11 mouse cellular contexts compared by ENCODE assay signal in genomic region chr12:56674726-56675125, GRCm38 (mm10). TPM values are rescaled to one million over a fixed set of nuclear protein-coding genes. Genes with fewer than 3 reads are reported as not detected.
DNase-seq lines count a peak whose midpoint lies in the region; ATAC-seq and TF ChIP-seq lines count a peak whose summit lies in the region.
"Had no signal": no experiment of that assay in that cellular context is flagged by ENCODE, and none has a peak within 500 bp of the region (broad histone marks: within the 10 kb centered on the region; RNA-seq: fewer than 3 reads in every experiment).

No protein-coding gene starts in this region.

- peak; percentile 36 for DNase-seq in hindbrain, embryonic 11.5 days (ENCODE audit: low spot score)
- DNase-seq in lung, embryonic 14.5 days, result peak; percentile 64
- DNase-seq in lung, postnatal 4 days, result no peak
- no peak for DNase-seq in Patski (ENCODE audit: low read depth, low spot score)
- no peak for DNase-seq in urinary bladder, postnatal 10 days (ENCODE audit: low spot score)
- no peak for DNase-seq in ovary, postnatal 14 days (ENCODE audit: low spot score)

- H3K9me3 ChIP-seq in hindbrain, embryonic 11.5 days (ENCODE audit: control insufficient read depth, low read length), result no peaks in the 10 kb centered on the region
- H3K9me3 ChIP-seq in hindbrain, embryonic 12.5 days (replicated peaks), result no peaks in the 10 kb centered on the region
- no peaks in the 10 kb centered on the region for H3K9me3 ChIP-seq in lung, embryonic 14.5 days (ENCODE audit: low read depth, low read length)

- H3K9ac ChIP-seq in hindbrain, embryonic 11.5 days (ENCODE audit: low read depth, low read length), result no peak overlapping the region
- no peak overlapping the region for H3K9ac ChIP-seq in hindbrain, embryonic 12.5 days
- H3K9ac ChIP-seq in lung, embryonic 14.5 days, result no peak overlapping the region

- no peaks in the 10 kb centered on the region for H3K4me1 ChIP-seq in hindbrain, embryonic 11.5 days (replicated peaks; ENCODE audit: control insufficient read depth, insufficient read depth, low read length)
- no peaks in the 10 kb centered on the region for H3K4me1 ChIP-seq in hindbrain, embryonic 12.5 days
- no peaks in the 10 kb centered on the region for H3K4me1 ChIP-seq in lung, embryonic 14.5 days (ENCODE audit: insufficient read depth)

- H3K27ac ChIP-seq in hindbrain, embryonic 11.5 days (ENCODE audit: low read depth, low read length), result no peak overlapping the region
- no peak overlapping the region for H3K27ac ChIP-seq in hindbrain, embryonic 12.5 days
- H3K27ac ChIP-seq in lung, embryonic 14.5 days (ENCODE audit: low read depth), result no peak overlapping the region

- no peaks in the 10 kb centered on the region for H3K36me3 ChIP-seq in hindbrain, embryonic 11.5 days (ENCODE audit: control insufficient read depth, insufficient read depth, low read length)
- no peaks in the 10 kb centered on the region for H3K36me3 ChIP-seq in hindbrain, embryonic 12.5 days
- no peaks in the 10 kb centered on the region for H3K36me3 ChIP-seq in lung, embryonic 14.5 days (ENCODE audit: insufficient read depth)

- 34% methylated on average over 3 of the region's 3 CpGs for WGBS in hindbrain, embryonic 11.5 days
- WGBS in hindbrain, embryonic 12.5 days, result 30% methylated on average over 3 of the region's 3 CpGs
- WGBS in lung, embryonic 14.5 days, result 34% methylated on average over 3 of the region's 3 CpGs

- H3K27me3 ChIP-seq in hindbrain, embryonic 11.5 days (ENCODE audit: control insufficient read depth, insufficient read depth, low read length), result peaks cover 3% of the 10 kb centered on the region
- peaks cover 27% of the 10 kb centered on the region for H3K27me3 ChIP-seq in hindbrain, embryonic 12.5 days
- peaks cover 8% of the 10 kb centered on the region for H3K27me3 ChIP-seq in lung, embryonic 14.5 days (ENCODE audit: insufficient read depth, low read length)
- H3K27me3 ChIP-seq in Patski, result peaks cover 46% of the 10 kb centered on the region

- H3K4me2 ChIP-seq in hindbrain, embryonic 11.5 days (replicated peaks; ENCODE audit: low read depth, low read length), result no peak overlapping the region
- no peak overlapping the region for H3K4me2 ChIP-seq in hindbrain, embryonic 12.5 days (replicated peaks)
- no peak overlapping the region for H3K4me2 ChIP-seq in lung, embryonic 14.5 days

- CTCF ChIA-PET in Patski (lab: Charles Lee), result no interaction called here

- in situ Hi-C loops in Patski (cut with MboI; ENCODE audit: low pct_unique_long_range_greater_than_20kb), result no loop called here

- ATAC-seq in hindbrain, embryonic 11.5 days (ENCODE audit: low FRiP score), result no peak
- ATAC-seq in hindbrain, embryonic 12.5 days (ENCODE audit: low FRiP score), result no peak
- ATAC-seq in lung, embryonic 14.5 days (ENCODE audit: insufficient read depth), result no peak
- no peak for ATAC-seq in Patski
- ATAC-seq in megakaryocyte progenitor cell, adult 5-6 weeks (replicated peaks; ENCODE audit: poor library complexity), result peak; percentile 77

- POLR2A ChIA-PET in Patski (lab: Charles Lee), result no interaction called here

- no peak overlapping the region for H3K4me3 ChIP-seq in hindbrain, embryonic 11.5 days (ENCODE audit: low read depth, low read length)
- H3K4me3 ChIP-seq in hindbrain, embryonic 12.5 days, result no peak overlapping the region
- no peak overlapping the region for H3K4me3 ChIP-seq in lung, embryonic 14.5 days (ENCODE audit: low read depth, low read length)

- TF ChIP-seq CTCF in lung, embryonic 14.5 days (IDR thresholded peaks at IDR 0.05; ENCODE audit: low read depth), result peak; percentile 63
- TF ChIP-seq CTCF in Patski (IDR thresholded peaks at IDR 0.05), result peak; percentile 82

RNA-seq across cellular contexts. Expression of gene Pax9, which starts 16.8 kb away (rescaled TPM):
- 1.4 and 2.5 TPM in 2 replicates for polyA plus RNA-seq in hindbrain, embryonic 11.5 days (2014; fragmentation: Nextera tagmentation; extraction: Ambion mirVana)
- polyA plus RNA-seq in hindbrain, embryonic 12.5 days (2016; fragmentation: Nextera tagmentation; extraction: Ambion mirVana), result 1.2 and 2.7 TPM in 2 replicates
- polyA plus RNA-seq in lung, embryonic 14.5 days (2014; fragmentation: Nextera tagmentation; extraction: Ambion mirVana), result 0.09 and 0.25 TPM in 2 replicates
- 7.6 TPM for polyA plus RNA-seq in Patski (2021)
- not detected in 2 replicates for total RNA-seq in megakaryocyte progenitor cell, adult 5-6 weeks (2015)
- total RNA-seq in megakaryocyte progenitor cell, adult 5-6 weeks (2017), result not detected in 2 replicates
- total RNA-seq: left cerebral cortex, adult 8-10 months; megakaryocyte, adult 5-6 weeks had no signal
- polyA plus RNA-seq: neural tube, embryonic 14.5 days had no signal

Comparison
In these comparisons a context has a peak if more than half of its experiments do, and no peak if none do; other contexts are left out.
1. DNase-seq: peak in hindbrain, embryonic 11.5 days (single experiment) and lung, embryonic 14.5 days (single experiment); none in lung, postnatal 4 days (0 of 2), Patski (single experiment), urinary bladder, postnatal 10 days (single experiment) and ovary, postnatal 14 days (single experiment).